21 mouse cellular contexts compared by ENCODE assay signal in the genomic region with DNA sequence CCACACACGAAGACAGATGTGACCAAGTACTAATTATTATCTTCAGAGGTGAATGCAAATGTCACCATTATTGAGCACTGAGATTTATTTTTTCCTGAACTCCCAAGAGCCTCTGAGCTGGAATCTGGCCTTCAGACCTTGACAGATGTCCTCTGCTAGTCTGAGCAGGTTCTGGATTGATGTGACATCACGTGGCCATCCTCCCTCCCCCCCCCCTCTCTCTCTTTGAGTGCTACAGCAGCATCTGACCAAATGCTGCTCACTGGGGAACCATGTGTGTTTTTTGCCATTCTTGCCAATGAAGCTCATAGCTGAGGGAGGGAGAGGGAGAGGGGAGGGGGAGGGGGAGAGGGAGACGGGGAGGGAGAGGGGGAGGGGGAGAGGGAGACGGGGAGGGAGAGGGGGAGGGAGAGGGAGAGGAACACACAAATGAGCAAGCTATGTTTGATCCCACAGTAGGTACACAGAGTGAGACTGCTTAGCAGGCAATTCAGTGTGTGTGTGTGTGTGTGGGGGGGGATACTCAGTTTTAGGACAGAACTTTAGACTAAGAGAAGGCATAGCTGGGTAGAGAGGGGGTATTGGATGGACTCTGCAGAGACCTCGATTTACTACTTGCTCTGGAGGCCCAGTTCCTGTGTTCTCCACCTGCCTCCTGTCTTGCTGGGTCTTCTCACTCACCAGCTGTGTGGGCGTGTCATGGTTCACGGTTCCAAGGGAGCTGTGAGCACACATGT.
DNase-seq lines count a peak whose midpoint lies in the region; ATAC-seq and TF ChIP-seq lines count a peak whose summit lies in the region.
"Had no signal": no experiment of that assay in that cellular context is flagged by ENCODE, and none has a peak within 500 bp of the region (broad histone marks: within the 10 kb centered on the region; RNA-seq: fewer than 3 reads in every experiment).

No protein-coding gene starts in this region.

- H3K9ac ChIP-seq in limb, embryonic 11.5 days (ENCODE audit: low read length): no peak overlapping the region
- no peak overlapping the region for H3K9ac ChIP-seq in hindbrain, postnatal 0 days (replicated peaks; ENCODE audit: low read length)
- H3K9ac ChIP-seq: heart, embryonic 15.5 days; liver, postnatal 0 days had no signal

- no peak overlapping the region for H3K27ac ChIP-seq in heart, embryonic 10.5 days
- no peak overlapping the region for H3K27ac ChIP-seq in limb, embryonic 11.5 days (replicated peaks; ENCODE audit: low read depth, low read length)
- H3K27ac ChIP-seq in limb, embryonic 10.5 days: no peak overlapping the region
- no peak overlapping the region for H3K27ac ChIP-seq in hindbrain, postnatal 0 days
- H3K27ac ChIP-seq: heart, embryonic 15.5 days had no signal

- no peak overlapping the region for H3K4me3 ChIP-seq in heart, embryonic 10.5 days
- H3K4me3 ChIP-seq in limb, embryonic 11.5 days (ENCODE audit: low read depth, low read length): no peak overlapping the region
- no peak overlapping the region for H3K4me3 ChIP-seq in limb, embryonic 10.5 days
- no peak overlapping the region for H3K4me3 ChIP-seq in hindbrain, postnatal 0 days (ENCODE audit: low read length)
- H3K4me3 ChIP-seq: heart, embryonic 15.5 days; megakaryocyte, embryonic 14.5 days had no signal

- ATAC-seq in limb, embryonic 11.5 days (ENCODE audit: insufficient number of reproducible peaks, low FRiP score, low TSS enrichment, low read depth): 0 out of 2 replicates have a peak, but pooled peaks have one; percentile 26
- peak; percentile 80 for ATAC-seq in hindbrain, postnatal 0 days
- ATAC-seq: CD4-positive, CD25-positive, alpha-beta regulatory T cell, adult 4 months; liver, postnatal 0 days had no signal

- WGBS in heart, embryonic 10.5 days: 60% methylated on average over 5 of the region's 7 CpGs
- 61% methylated on average over 6 of the region's 7 CpGs for WGBS in limb, embryonic 11.5 days
- 67% methylated on average over 5 of the region's 7 CpGs for WGBS in limb, embryonic 10.5 days
- WGBS in hindbrain, postnatal 0 days: 61% methylated on average over 5 of the region's 7 CpGs

- no peak for TF ChIP-seq CTCF in hindbrain, postnatal 0 days (IDR thresholded peaks at IDR 0.05; ENCODE audit: low read depth)

- no peaks in the 10 kb centered on the region for H3K27me3 ChIP-seq in heart, embryonic 10.5 days (ENCODE audit: insufficient read depth, poor library complexity, severe bottlenecking)
- no peaks in the 10 kb centered on the region for H3K27me3 ChIP-seq in limb, embryonic 11.5 days (ENCODE audit: control insufficient read depth, insufficient read depth, low read length)
- H3K27me3 ChIP-seq in limb, embryonic 10.5 days (ENCODE audit: low read depth, poor library complexity, severe bottlenecking): no peaks in the 10 kb centered on the region
- H3K27me3 ChIP-seq in hindbrain, postnatal 0 days (ENCODE audit: insufficient read depth, low read length): no peaks in the 10 kb centered on the region
- H3K27me3 ChIP-seq: heart, embryonic 15.5 days; megakaryocyte, embryonic 14.5 days had no signal

- H3K4me2 ChIP-seq in limb, embryonic 11.5 days (ENCODE audit: low read depth, severe bottlenecking): no peak overlapping the region
- no peak overlapping the region for H3K4me2 ChIP-seq in hindbrain, postnatal 0 days (ENCODE audit: low read depth, low read length)
- H3K4me2 ChIP-seq: heart, embryonic 15.5 days had no signal

- H3K36me3 ChIP-seq in heart, embryonic 10.5 days: no peaks in the 10 kb centered on the region
- no peaks in the 10 kb centered on the region for H3K36me3 ChIP-seq in limb, embryonic 11.5 days (ENCODE audit: control insufficient read depth, insufficient read depth, low read length)
- H3K36me3 ChIP-seq in limb, embryonic 10.5 days: peaks cover 12% of the 10 kb centered on the region
- no peaks in the 10 kb centered on the region for H3K36me3 ChIP-seq in hindbrain, postnatal 0 days (ENCODE audit: insufficient read depth, low read length)
- H3K36me3 ChIP-seq: G1E; heart, embryonic 15.5 days had no signal

- H3K9me3 ChIP-seq in heart, embryonic 10.5 days: no peaks in the 10 kb centered on the region
- H3K9me3 ChIP-seq in limb, embryonic 11.5 days (ENCODE audit: control insufficient read depth, low read length): no peaks in the 10 kb centered on the region
- H3K9me3 ChIP-seq in limb, embryonic 10.5 days (replicated peaks): no peaks in the 10 kb centered on the region
- H3K9me3 ChIP-seq in hindbrain, postnatal 0 days (ENCODE audit: low read length): no peaks in the 10 kb centered on the region
- H3K9me3 ChIP-seq: heart, embryonic 15.5 days had no signal

- H3K4me1 ChIP-seq in heart, embryonic 10.5 days: peaks cover 32% of the 10 kb centered on the region; the same call in 1 of the 2 replicates
- no peaks in the 10 kb centered on the region for H3K4me1 ChIP-seq in limb, embryonic 11.5 days (ENCODE audit: control insufficient read depth, insufficient read depth, low read length)
- peaks cover 5% of the 10 kb centered on the region; the same call in 1 of the 2 replicates for H3K4me1 ChIP-seq in limb, embryonic 10.5 days
- H3K4me1 ChIP-seq in hindbrain, postnatal 0 days (ENCODE audit: insufficient read depth, low read length): no peaks in the 10 kb centered on the region
- H3K4me1 ChIP-seq: megakaryocyte, embryonic 14.5 days had no signal

- peak; percentile 28 to 33 for DNase-seq in cerebellum, postnatal 10 days
- no peak for DNase-seq in cerebellum, adult 8-10 months
- DNase-seq in heart, embryonic 10.5 days (ENCODE audit: low spot score): peak; percentile 43
- no peak for DNase-seq in heart, adult 18-20 months
- DNase-seq in limb, embryonic 11.5 days (ENCODE audit: low spot score): no peak
- DNase-seq in limb, embryonic 10.5 days (ENCODE audit: low spot score): no peak
- peak; percentile 40 for DNase-seq in hindbrain, postnatal 0 days (ENCODE audit: low spot score)
- no peak for DNase-seq in thymus, postnatal 4 days
- DNase-seq: adrenal gland, postnatal 10 days; cerebellum, adult 18-20 months; gastrocnemius, postnatal 25 days; kidney, adult 8-10 months; kidney, postnatal 36 days; liver; liver, postnatal 0 days; lung, postnatal 14 days; thymus, postnatal 36 days had no signal

Comparison
In these comparisons a context has a peak if more than half of its experiments do, and no peak if none do; other contexts are left out.
1. DNase-seq: peak in cerebellum, postnatal 10 days (2 of 2), heart, embryonic 10.5 days (single experiment) and hindbrain, postnatal 0 days (single experiment); none in cerebellum, adult 8-10 months (single experiment), heart, adult 18-20 months (0 of 2), limb, embryonic 11.5 days (single experiment), limb, embryonic 10.5 days (single experiment) and thymus, postnatal 4 days (single experiment).